Mouse (Mus musculus) limb, embryonic 10.5 days (tissue): ENCODE results near the gene Cgref1. TPM values are rescaled to one million over a fixed set of nuclear protein-coding genes. Genes with fewer than 3 reads are reported as not detected.

ENCODE experiments used
- DNase-seq: peaks from one replicate; pipeline ENCODE4 v3.0.0-alpha.2; 2017; ENCODE audit warnings: low spot score
- H3K27ac ChIP-seq: fragments of 300-500 bp; sonication (generic); 2 replicates; pipeline ENCODE4 v1.5.1; 2016; ENCODE audit warnings: mild to moderate bottlenecking
- H3K27me3 ChIP-seq: fragments of 300-500 bp; sonication (generic); 2 replicates; pipeline ENCODE4 v1.6.1; 2016; ENCODE audit warnings: low read depth, mild to moderate bottlenecking; ENCODE audit not compliant: poor library complexity, severe bottlenecking
- H3K36me3 ChIP-seq: fragments of 300-500 bp; sonication (generic); 2 replicates; pipeline ENCODE4 v1.6.1; 2016; ENCODE audit warnings: mild to moderate bottlenecking, moderate library complexity
- H3K4me1 ChIP-seq: fragments of 300-500 bp; sonication (generic); 2 replicates; pipeline ENCODE4 v1.6.1; 2016
- H3K4me3 ChIP-seq: fragments of 300-500 bp; sonication (generic); 2 replicates; pipeline ENCODE4 v1.5.1; 2016; ENCODE audit warnings: mild to moderate bottlenecking, moderate library complexity
- H3K9me3 ChIP-seq: fragments of 300-500 bp; sonication (generic); replicated peaks from 2 replicates; pipeline ENCODE4 v1.6.1; 2016; ENCODE audit warnings: mild to moderate bottlenecking
- whole genome bisulfite sequencing: fragments of 180-500 bp; shearing (Covaris S2); methylation state at CpG from one replicate; pipeline ENCODE4 v1.1.7; 2016; 5-methylcytosine and 5-hydroxymethylcytosine counted together
- polyA plus RNA-seq: library from polyadenylated mRNA; unstranded; fragments of >200 nt; fragmentation: Nextera tagmentation; extraction: Ambion mirVana; gene quantifications from 2 replicates; pipeline ENCODE4 v1.2.1, GENCODE M21; 2016

The Cgref1 gene
- polyA plus RNA-seq, 1 experiment from 2014 or later: 2.5 TPM

GRCm38 (mm10) chr5:30910481-30910880 is 34.9 kb downstream of the Cgref1 start:
- no peak for DNase-seq
- peaks cover 16% of the 10 kb centered on the region for H3K36me3 ChIP-seq
- H3K4me1 ChIP-seq: peaks cover 92% of the 10 kb centered on the region
- no peaks in the 10 kb centered on the region for H3K27me3 ChIP-seq
- H3K4me3 ChIP-seq: no peak overlapping the region
- H3K27ac ChIP-seq: peak overlapping the region; percentile 97
- no peaks in the 10 kb centered on the region for H3K9me3 ChIP-seq

- H3K27me3 ChIP-seq: no peaks in the 10 kb centered on the region
- no peaks in the 10 kb centered on the region for H3K9me3 ChIP-seq
- H3K36me3 ChIP-seq: peaks cover 16% of the 10 kb centered on the region
- no peak overlapping the region; the same call in 1 of the 2 replicates for H3K4me3 ChIP-seq
- DNase-seq: no peak
- H3K4me1 ChIP-seq: peaks cover 92% of the 10 kb centered on the region
- 86% methylated on average over 7 of the region's 7 CpGs for WGBS
- peak overlapping the region; percentile 95 for H3K27ac ChIP-seq
These were observed 35.5 kb downstream of the Cgref1 start for GRCm38 (mm10) chr5:30909863-30910262.

- no peak for DNase-seq
- Histone ChIP-seq H3K4me3 (peak overlapping the region; percentile 77), H3K36me3 (peaks cover 20% of the 10 kb centered on the region), H3K27me3 (no peaks in the 10 kb centered on the region), H3K9me3 (no peaks in the 10 kb centered on the region), H3K4me1 (peaks cover 89% of the 10 kb centered on the region), H3K27ac (peak overlapping the region; percentile 95)
- WGBS: 11% methylated on average over 7 of the region's 7 CpGs
These were observed 36.1 kb downstream of the Cgref1 start for GRCm38 (mm10) chr5:30909300-30909659.

DNA sequence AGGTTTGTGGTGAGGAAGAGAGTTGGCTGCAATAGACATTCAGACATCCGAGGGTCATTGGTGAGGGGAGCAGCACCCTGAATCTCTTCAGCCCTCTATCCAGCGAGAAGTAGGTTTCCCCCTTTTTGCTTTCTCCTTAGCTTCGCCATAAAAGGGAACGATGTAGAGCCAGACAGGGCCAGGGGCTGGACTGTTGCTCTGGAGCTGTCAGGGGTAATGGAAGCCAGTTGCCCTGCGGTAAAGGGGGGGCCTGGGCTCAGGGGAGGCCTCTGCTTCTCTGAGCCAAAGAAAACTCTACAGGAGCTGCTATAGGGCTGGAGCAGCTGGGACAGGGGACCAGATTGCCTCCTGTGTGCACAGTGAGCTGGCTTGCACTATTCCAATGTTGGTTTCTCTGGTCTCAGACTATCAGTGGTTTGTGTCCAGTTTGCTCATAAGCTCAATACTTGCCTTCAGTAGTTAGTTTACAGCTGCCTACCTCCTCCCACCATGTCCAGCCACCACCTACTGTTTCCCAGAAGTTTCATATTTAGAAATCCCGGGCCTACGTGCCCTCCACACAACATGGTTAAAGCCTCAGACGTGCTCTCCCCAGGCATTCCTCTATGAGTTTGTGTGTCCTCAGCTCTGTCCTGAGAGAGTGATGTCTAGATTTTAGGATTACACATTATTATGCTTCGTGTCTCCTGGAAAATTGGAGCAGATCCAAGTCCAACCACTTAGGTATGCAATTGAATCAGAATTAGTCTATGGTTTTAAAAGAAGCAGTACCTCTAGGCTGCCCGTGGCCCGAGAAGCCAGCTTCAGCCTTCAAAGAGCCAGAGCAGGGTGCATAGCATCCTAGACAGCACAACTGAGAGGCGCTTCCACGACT is 36.7 kb downstream of the Cgref1 start:
- peak; percentile 64 for DNase-seq
- Histone ChIP-seq H3K4me1 (peaks cover 82% of the 10 kb centered on the region), H3K4me3 (peak overlapping the region; percentile 77), H3K36me3 (peaks cover 26% of the 10 kb centered on the region), H3K9me3 (no peaks in the 10 kb centered on the region), H3K27me3 (no peaks in the 10 kb centered on the region), H3K27ac (peak overlapping the region; percentile 95)
- WGBS: 29% methylated on average over 13 of the region's 13 CpGs

DNA sequence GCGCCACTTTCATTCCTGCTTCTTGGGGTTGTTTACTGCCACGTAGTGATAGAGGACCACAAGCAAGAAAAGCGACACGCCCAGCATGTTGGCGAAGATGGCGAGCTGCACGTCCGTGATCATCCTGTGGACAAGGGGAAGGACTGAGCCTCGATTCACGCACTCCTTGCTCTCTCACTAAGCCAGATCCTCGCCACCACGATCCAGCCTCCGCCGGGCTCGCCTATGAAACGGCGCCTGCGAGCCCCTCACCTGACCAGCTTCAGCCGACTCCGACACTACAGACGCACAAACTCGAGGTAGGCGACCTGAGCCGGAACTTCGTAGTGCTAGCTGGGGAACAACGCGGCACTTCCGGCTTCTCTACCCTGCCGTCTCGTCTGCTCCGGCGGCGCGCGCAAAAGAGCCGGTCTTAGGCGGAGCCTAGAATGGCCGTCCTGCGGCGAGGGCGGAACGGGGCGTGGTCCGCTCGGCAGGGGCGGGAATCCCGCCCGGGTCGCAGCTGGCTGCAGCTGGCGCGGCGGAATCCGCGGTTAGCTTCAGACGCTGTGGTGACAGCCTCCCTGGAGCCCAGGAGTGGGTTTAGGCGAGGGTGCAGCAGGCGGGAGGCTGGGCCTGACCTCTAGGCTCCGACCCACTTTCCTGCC is 37.9 kb downstream of the Cgref1 start, which contains the start of gene Ost4:
Gene Ost4, minus strand, starts transcription at position 376 of the 647 bp plus-strand sequence.
- peaks cover 71% of the 10 kb centered on the region for H3K4me1 ChIP-seq
- DNase-seq: peak; percentile 98
- H3K4me3 ChIP-seq: peak within 1 kb of the TSS; percentile 77
- no peaks in the 10 kb centered on the region for H3K27me3 ChIP-seq
- H3K36me3 ChIP-seq: peaks cover 37% of the 10 kb centered on the region
- peak within 1 kb of the TSS; percentile 95 for H3K27ac ChIP-seq
- H3K9me3 ChIP-seq: no peaks in the 10 kb centered on the region
- under 1% methylated on average over 58 of the region's 58 CpGs for WGBS

GRCm38 (mm10) chr5:30901860-30902259 is 43.5 kb downstream of the Cgref1 start:
- no peak for DNase-seq
- no peak overlapping the region for H3K4me3 ChIP-seq
- peaks cover 22% of the 10 kb centered on the region for H3K4me1 ChIP-seq
- WGBS: 95% methylated on average over 5 of the region's 5 CpGs
- H3K36me3 ChIP-seq: peaks cover 92% of the 10 kb centered on the region
- H3K9me3 ChIP-seq: no peaks in the 10 kb centered on the region
- H3K27me3 ChIP-seq: no peaks in the 10 kb centered on the region
- no peak overlapping the region for H3K27ac ChIP-seq

DNA sequence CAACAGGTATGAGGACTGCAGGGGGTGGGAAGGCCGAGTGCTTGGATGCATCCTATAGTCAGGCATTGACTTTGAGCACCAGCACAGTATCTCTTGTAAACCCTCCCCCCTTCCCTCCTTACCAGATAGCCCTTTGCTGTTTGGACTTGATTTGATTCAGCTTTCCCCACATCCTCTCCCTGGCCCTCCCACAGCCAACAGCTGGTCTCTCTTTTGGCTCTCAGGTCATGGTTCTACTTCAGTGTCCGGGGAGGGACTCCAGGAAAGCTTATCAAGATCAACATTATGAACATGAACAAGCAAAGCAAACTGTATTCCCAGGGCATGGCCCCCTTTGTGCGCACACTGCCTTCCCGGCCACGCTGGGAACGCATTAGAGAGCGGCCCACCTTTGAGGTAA is 55.0 kb downstream of the Cgref1 start:
- H3K4me3 ChIP-seq: peak overlapping the region; percentile 86
- H3K36me3 ChIP-seq: peaks cover 53% of the 10 kb centered on the region
- WGBS: 86% methylated on average over 7 of the region's 7 CpGs

GRCm38 (mm10) chr5:30889088-30889754 is 56.2 kb downstream of the Cgref1 start:
- Histone ChIP-seq H3K4me3 (peak overlapping the region; percentile 86), H3K27ac (peak overlapping the region; percentile 98), H3K4me1 (peaks cover 23% of the 10 kb centered on the region), H3K9me3 (no peaks in the 10 kb centered on the region), H3K27me3 (no peaks in the 10 kb centered on the region), H3K36me3 (peaks cover 41% of the 10 kb centered on the region)
- DNase-seq: peak; percentile 92
- WGBS: 2% methylated on average over 41 of the region's 42 CpGs

More for the DNA sequence above, 55.0 kb downstream of the Cgref1 start:
- Histone ChIP-seq H3K27me3 (no peaks in the 10 kb centered on the region), H3K4me1 (peaks cover 23% of the 10 kb centered on the region), H3K9me3 (no peaks in the 10 kb centered on the region), H3K27ac (peak overlapping the region; percentile 98)
- no peak for DNase-seq

- Histone ChIP-seq H3K27ac (peak within 1 kb of the TSS; percentile 98), H3K9me3 (no peaks in the 10 kb centered on the region), H3K4me3 (peak within 1 kb of the TSS; percentile 86), H3K36me3 (peaks cover 34% of the 10 kb centered on the region), H3K4me1 (peaks cover 23% of the 10 kb centered on the region), H3K27me3 (no peaks in the 10 kb centered on the region)
- DNase-seq: peak; percentile 98
- WGBS: under 1% methylated on average over 42 of the region's 42 CpGs
These were observed 56.9 kb downstream of the Cgref1 start, which contains the start of gene Agbl5 for GRCm38 (mm10) chr5:30888337-30889087. Gene Agbl5, plus strand, starts transcription at chr5:30888694.

GRCm38 (mm10) chr5:30887858-30888336 is 57.5 kb downstream of the Cgref1 start:
- peak; percentile 98 for DNase-seq
- peak overlapping the region; percentile 98 for H3K27ac ChIP-seq
- H3K4me1 ChIP-seq: peaks cover 23% of the 10 kb centered on the region
- H3K9me3 ChIP-seq: no peaks in the 10 kb centered on the region
- under 1% methylated on average over 28 of the region's 28 CpGs for WGBS
- H3K27me3 ChIP-seq: no peaks in the 10 kb centered on the region
- H3K4me3 ChIP-seq: peak overlapping the region; percentile 86
- H3K36me3 ChIP-seq: peaks cover 28% of the 10 kb centered on the region

GRCm38 (mm10) chr5:30887331-30887761 is 58.0 kb downstream of the Cgref1 start:
- peak overlapping the region; percentile 86 for H3K4me3 ChIP-seq
- H3K27ac ChIP-seq: peak overlapping the region; percentile 98
- peaks cover 23% of the 10 kb centered on the region for H3K36me3 ChIP-seq
- WGBS: under 1% methylated on average over 19 of the region's 19 CpGs
- H3K9me3 ChIP-seq: no peaks in the 10 kb centered on the region
- peaks cover 23% of the 10 kb centered on the region for H3K4me1 ChIP-seq
- DNase-seq: peak; percentile 86
- H3K27me3 ChIP-seq: no peaks in the 10 kb centered on the region

GRCm38 (mm10) chr5:30886731-30887130 is 58.7 kb downstream of the Cgref1 start:
- no peak for DNase-seq
- peaks cover 23% of the 10 kb centered on the region for H3K4me1 ChIP-seq
- whole genome bisulfite sequencing: 45% methylated on average over 5 of the region's 5 CpGs
- no peaks in the 10 kb centered on the region for H3K9me3 ChIP-seq
- peak overlapping the region; percentile 86 for H3K4me3 ChIP-seq
- H3K36me3 ChIP-seq: peaks cover 17% of the 10 kb centered on the region
- peak overlapping the region; percentile 98 for H3K27ac ChIP-seq
- H3K27me3 ChIP-seq: no peaks in the 10 kb centered on the region
